ENCODE assay signal across 32 mouse cellular contexts in the genomic region with DNA sequence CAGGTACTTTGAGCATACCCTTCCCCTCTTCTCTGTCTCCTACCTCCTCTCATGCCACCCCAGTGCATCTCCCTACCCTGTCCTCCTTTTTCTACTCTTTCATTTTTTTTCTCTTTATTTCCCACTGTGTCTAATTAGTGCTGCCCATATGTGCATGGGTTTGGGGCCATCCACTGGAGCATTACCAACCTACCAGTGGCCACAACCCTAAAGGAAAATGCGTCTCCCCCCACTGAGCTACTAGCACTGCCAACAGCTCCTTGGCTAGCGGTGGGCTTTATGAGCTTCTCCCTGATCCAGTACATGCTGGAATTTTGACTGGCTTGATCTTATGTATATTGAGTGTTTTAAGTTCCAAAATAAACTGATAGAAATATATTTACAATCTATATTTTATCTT.
A peak's percentile ranks its signal among the peaks of the same experiment; 100 is the strongest.
DNase-seq lines count a peak whose midpoint lies in the region; ATAC-seq lines count a peak whose summit lies in the region.
"Had no signal": no experiment of that assay in that cellular context is flagged by ENCODE, and none has a peak within 500 bp of the region (broad histone marks: within the 10 kb centered on the region; RNA-seq: fewer than 3 reads in every experiment).

No protein-coding gene starts in this region.

- H3K27me3 ChIP-seq in liver, embryonic 11.5 days (replicated peaks; ENCODE audit: control insufficient read depth, insufficient read depth, low read length) = no peaks in the 10 kb centered on the region
- H3K27me3 ChIP-seq: CH12.LX; embryonic facial prominence, embryonic 13.5 days; heart, embryonic 13.5 days; limb, embryonic 15.5 days; neural tube, embryonic 12.5 days had no signal

- H3K4me1 ChIP-seq in liver, embryonic 11.5 days (replicated peaks; ENCODE audit: control insufficient read depth, insufficient read depth, low read length) = no peaks in the 10 kb centered on the region
- H3K4me1 ChIP-seq: embryonic facial prominence, embryonic 13.5 days; forebrain, embryonic 10.5 days; forebrain, embryonic 15.5 days; heart, embryonic 13.5 days; limb, embryonic 10.5 days; limb, embryonic 15.5 days; neural tube, embryonic 12.5 days had no signal

- H3K27ac ChIP-seq in liver, embryonic 11.5 days (ENCODE audit: low read depth, low read length) = no peak overlapping the region
- H3K27ac ChIP-seq: embryonic facial prominence, embryonic 13.5 days; forebrain, embryonic 10.5 days; forebrain, embryonic 15.5 days; heart, embryonic 13.5 days; limb, embryonic 10.5 days; limb, embryonic 15.5 days; liver, embryonic 14.5 days; neural tube, embryonic 12.5 days had no signal

- no peak overlapping the region for H3K9ac ChIP-seq in liver, embryonic 11.5 days (ENCODE audit: low read depth, low read length)
- H3K9ac ChIP-seq: embryonic facial prominence, embryonic 13.5 days; forebrain, embryonic 15.5 days; heart, embryonic 13.5 days; limb, embryonic 15.5 days; liver, embryonic 14.5 days; neural tube, embryonic 12.5 days had no signal

- no peak overlapping the region for H3K4me2 ChIP-seq in liver, embryonic 11.5 days
- H3K4me2 ChIP-seq: embryonic facial prominence, embryonic 13.5 days; forebrain, embryonic 15.5 days; heart, embryonic 13.5 days; limb, embryonic 15.5 days; neural tube, embryonic 12.5 days had no signal

- no peaks in the 10 kb centered on the region for H3K9me3 ChIP-seq in liver, embryonic 11.5 days (ENCODE audit: control insufficient read depth, low read length)
- H3K9me3 ChIP-seq: embryonic facial prominence, embryonic 13.5 days; forebrain, embryonic 10.5 days; forebrain, embryonic 15.5 days; heart, embryonic 13.5 days; limb, embryonic 10.5 days; limb, embryonic 15.5 days; neural tube, embryonic 12.5 days had no signal

- 85% methylated on average over 2 of the region's 2 CpGs for WGBS in liver, embryonic 11.5 days

- H3K36me3 ChIP-seq in liver, embryonic 11.5 days (ENCODE audit: control insufficient read depth, insufficient read depth, low read length) = no peaks in the 10 kb centered on the region
- H3K36me3 ChIP-seq: embryonic facial prominence, embryonic 13.5 days; forebrain, embryonic 10.5 days; forebrain, embryonic 15.5 days; heart, embryonic 13.5 days; limb, embryonic 10.5 days; limb, embryonic 15.5 days; neural tube, embryonic 12.5 days had no signal

- DNase-seq in heart, adult 11 months = peak; percentile 68
- no peak for DNase-seq in heart, adult 9 months (ENCODE audit: low spot score in 2 of 2)
- DNase-seq in brain, adult 2 months (ENCODE audit: low read depth, low spot score) = peak; percentile 94
- DNase-seq in cerebellum, adult 18-20 months = peak; percentile 75 to 84
- DNase-seq in cerebellum, postnatal 10 days = peak; percentile 81 to 91
- no peak for DNase-seq in right cerebral cortex, postnatal 36 days (ENCODE audit: low spot score in 2 of 2)
- DNase-seq in liver, embryonic 11.5 days (ENCODE audit: low spot score) = no peak
- DNase-seq in thymus, postnatal 10 days (ENCODE audit: low spot score in 2 of 2) = no peak
- DNase-seq: adrenal gland, adult 2 months; adrenal gland, postnatal 36 days; gastrocnemius, postnatal 25 days; heart, adult 18-20 months; heart, postnatal 10 days; kidney, adult 9 months; kidney, postnatal 10 days; lung, adult 2 months; lung, postnatal 10 days; midbrain, embryonic 14.5 days; right cerebral cortex, adult 18-20 months; right cerebral cortex, postnatal 4 days had no signal

- ATAC-seq in liver, embryonic 11.5 days (replicated peaks; ENCODE audit: low FRiP score) = no peak
- ATAC-seq: activated CD4-positive, CD25-positive, alpha-beta regulatory T cell, adult 4 months; forebrain, embryonic 15.5 days; intestine, embryonic 16.5 days had no signal

- no peak overlapping the region for H3K4me3 ChIP-seq in liver, embryonic 11.5 days (ENCODE audit: low read depth, low read length)
- H3K4me3 ChIP-seq: embryonic facial prominence, embryonic 13.5 days; forebrain, embryonic 10.5 days; forebrain, embryonic 15.5 days; heart, embryonic 13.5 days; limb, embryonic 10.5 days; limb, embryonic 15.5 days; myocyte; neural tube, embryonic 12.5 days had no signal

Comparison
In these comparisons a context has a peak if more than half of its experiments do, and no peak if none do; other contexts are left out.
1. DNase-seq: peak in heart, adult 11 months (single experiment), brain, adult 2 months (single experiment), cerebellum, adult 18-20 months (2 of 2) and cerebellum, postnatal 10 days (2 of 2); none in heart, adult 9 months (0 of 2), right cerebral cortex, postnatal 36 days (0 of 2), liver, embryonic 11.5 days (single experiment) and thymus, postnatal 10 days (0 of 2).